Mouse (Mus musculus): ENCODE measurements around the gene Cytip.

Cytip gene

GRCm38 (mm10) chr2:58163457-58164181 lies 31.7 kb downstream of the Cytip start:
- no peak for DNase-seq (ENCODE audit: extremely low read depth, insufficient read length, low spot score)

- no peak for DNase-seq (ENCODE audit: extremely low read depth, insufficient read length, low spot score)
Measured at GRCm38 (mm10) chr2:58161813-58162212, 33.5 kb downstream of the Cytip start.

- DNase-seq (ENCODE audit: extremely low read depth, insufficient read length, low spot score), result no peak
Measured at GRCm38 (mm10) chr2:58160541-58161307, 34.6 kb downstream of the Cytip start.

GRCm38 (mm10) chr2:58159880-58160279 lies 35.5 kb downstream of the Cytip start:
- DNase-seq (ENCODE audit: extremely low read depth, insufficient read length, low spot score), result no peak

- no peak for DNase-seq (ENCODE audit: extremely low read depth, insufficient read length, low spot score)
Measured at GRCm38 (mm10) chr2:58159121-58159520, 36.2 kb downstream of the Cytip start.

GRCm38 (mm10) chr2:58158539-58158938 lies 36.8 kb downstream of the Cytip start:
- no peak for DNase-seq (ENCODE audit: extremely low read depth, insufficient read length, low spot score)

GRCm38 (mm10) chr2:58158107-58158506 lies 37.2 kb downstream of the Cytip start:
- no peak for DNase-seq (ENCODE audit: extremely low read depth, insufficient read length, low spot score)

GRCm38 (mm10) chr2:58157466-58157865 lies 37.9 kb downstream of the Cytip start:
- no peak for DNase-seq (ENCODE audit: extremely low read depth, insufficient read length, low spot score)

GRCm38 (mm10) chr2:58156495-58157392 lies 38.6 kb downstream of the Cytip start:
- no peak for DNase-seq (ENCODE audit: extremely low read depth, insufficient read length, low spot score)

- no peak for DNase-seq (ENCODE audit: extremely low read depth, insufficient read length, low spot score)
Measured at GRCm38 (mm10) chr2:58156108-58156415, 39.3 kb downstream of the Cytip start.

GRCm38 (mm10) chr2:58155271-58156107 lies 39.8 kb downstream of the Cytip start:
- no peak for DNase-seq (ENCODE audit: extremely low read depth, insufficient read length, low spot score)

- no peak for DNase-seq (ENCODE audit: extremely low read depth, insufficient read length, low spot score)
Measured at GRCm38 (mm10) chr2:58154555-58154954, 40.8 kb downstream of the Cytip start.

- DNase-seq (ENCODE audit: extremely low read depth, insufficient read length, low spot score), result no peak
Measured at GRCm38 (mm10) chr2:58153742-58154141, 41.6 kb downstream of the Cytip start.

- no peak for DNase-seq (ENCODE audit: extremely low read depth, insufficient read length, low spot score)
Measured at GRCm38 (mm10) chr2:58149983-58150405, 45.3 kb downstream of the Cytip start.

GRCm38 (mm10) chr2:58146572-58146971 lies 48.8 kb downstream of the Cytip start:
- DNase-seq (ENCODE audit: extremely low read depth, insufficient read length, low spot score), result no peak

- DNase-seq (ENCODE audit: extremely low read depth, insufficient read length, low spot score), result no peak
Measured at GRCm38 (mm10) chr2:58140531-58140930, 54.8 kb downstream of the Cytip start.

- DNase-seq (ENCODE audit: extremely low read depth, insufficient read length, low spot score), result no peak
Measured at GRCm38 (mm10) chr2:58138611-58139010, 56.7 kb downstream of the Cytip start.

GRCm38 (mm10) chr2:58137676-58138075 lies 57.7 kb downstream of the Cytip start:
- DNase-seq (ENCODE audit: extremely low read depth, insufficient read length, low spot score), result no peak

GRCm38 (mm10) chr2:58136526-58136925 lies 58.8 kb downstream of the Cytip start:
- DNase-seq (ENCODE audit: extremely low read depth, insufficient read length, low spot score), result no peak

GRCm38 (mm10) chr2:58135061-58135463 lies 60.3 kb downstream of the Cytip start:
- DNase-seq (ENCODE audit: extremely low read depth, insufficient read length, low spot score), result no peak

Data from 3134 (cell line).